Mouse (Mus musculus): ENCODE measurements at regions not wholly inside any gene's neighbourhood (a gene's known extent, or its start where the extent isn't known, plus 50 kb on each side); places are given as distances from the start of the nearest gene placed in this dataset.

GRCm38 (mm10) chr17:63003911-63004310, 122.8 kb upstream of the Efna5 start:
- peaks cover 4% of the 10 kb centered on the region; the same call in 1 of the 2 replicates for H3K4me1 ChIP-seq

GRCm38 (mm10) chr17:63002729-63003128, 121.6 kb upstream of the Efna5 start:
- WGBS, result 98% methylated on average over 4 of the region's 4 CpGs
- Histone ChIP-seq H3K27ac (replicated peaks) (no peak overlapping the region), H3K4me1 (no peaks in the 10 kb centered on the region), H3K4me3 (no peak overlapping the region), H3K27me3 (no peaks in the 10 kb centered on the region), H3K9me3 (no peaks in the 10 kb centered on the region), H3K36me3 (no peaks in the 10 kb centered on the region), H3K4me2 (replicated peaks) (no peak overlapping the region), H3K9ac (replicated peaks) (no peak overlapping the region)
- ATAC-seq (replicated peaks), result no peak

More at GRCm38 (mm10) chr17:63003911-63004310, 122.8 kb upstream of the Efna5 start:
- no peak overlapping the region for H3K4me2 ChIP-seq (replicated peaks)
- no peaks in the 10 kb centered on the region for H3K36me3 ChIP-seq
- H3K4me3 ChIP-seq, result no peak overlapping the region
- 91% methylated on average over 5 of the region's 5 CpGs for WGBS
- H3K27ac ChIP-seq (replicated peaks), result no peak overlapping the region
- ATAC-seq (replicated peaks), result no peak
- H3K9me3 ChIP-seq, result no peaks in the 10 kb centered on the region
- H3K27me3 ChIP-seq, result no peaks in the 10 kb centered on the region
- no peak overlapping the region for H3K9ac ChIP-seq (replicated peaks)

GRCm38 (mm10) chr17:63001898-63002297, 120.8 kb upstream of the Efna5 start:
- H3K36me3 ChIP-seq, result no peaks in the 10 kb centered on the region
- no peak overlapping the region for H3K4me2 ChIP-seq (replicated peaks)
- 75% methylated on average over 2 of the region's 2 CpGs for WGBS
- no peak overlapping the region for H3K4me3 ChIP-seq
- H3K27ac ChIP-seq (replicated peaks), result no peak overlapping the region
- H3K9ac ChIP-seq (replicated peaks), result no peak overlapping the region
- H3K27me3 ChIP-seq, result no peaks in the 10 kb centered on the region
- no peaks in the 10 kb centered on the region for H3K4me1 ChIP-seq
- H3K9me3 ChIP-seq, result no peaks in the 10 kb centered on the region
- ATAC-seq (replicated peaks), result no peak

GRCm38 (mm10) chr17:62997691-62998090, 116.6 kb upstream of the Efna5 start:
- Histone ChIP-seq H3K27me3 (no peaks in the 10 kb centered on the region), H3K9me3 (no peaks in the 10 kb centered on the region)

GRCm38 (mm10) chr17:62995316-62995715, 114.2 kb upstream of the Efna5 start:
- H3K9ac ChIP-seq (replicated peaks), result no peak overlapping the region
- no peak overlapping the region for H3K4me2 ChIP-seq (replicated peaks)
- 81% methylated on average over 3 of the region's 3 CpGs for WGBS
- ATAC-seq (replicated peaks), result no peak
- H3K9me3 ChIP-seq, result no peaks in the 10 kb centered on the region
- H3K36me3 ChIP-seq, result no peaks in the 10 kb centered on the region
- no peaks in the 10 kb centered on the region for H3K4me1 ChIP-seq
- no peak overlapping the region for H3K4me3 ChIP-seq
- H3K27me3 ChIP-seq, result no peaks in the 10 kb centered on the region
- no peak overlapping the region for H3K27ac ChIP-seq (replicated peaks)

More at GRCm38 (mm10) chr17:62997691-62998090, 116.6 kb upstream of the Efna5 start:
- Histone ChIP-seq H3K36me3 (no peaks in the 10 kb centered on the region), H3K9ac (replicated peaks) (no peak overlapping the region), H3K4me3 (no peak overlapping the region), H3K4me1 (no peaks in the 10 kb centered on the region), H3K4me2 (replicated peaks) (no peak overlapping the region), H3K27ac (replicated peaks) (no peak overlapping the region)
- WGBS, result 72% methylated on average over 5 of the region's 5 CpGs
- no peak for ATAC-seq (replicated peaks)

- 89% methylated on average over 2 of the region's 2 CpGs for WGBS
- H3K4me3 ChIP-seq, result no peak overlapping the region
- no peaks in the 10 kb centered on the region for H3K27me3 ChIP-seq
- no peak overlapping the region for H3K27ac ChIP-seq (replicated peaks)
- no peaks in the 10 kb centered on the region for H3K9me3 ChIP-seq
- no peaks in the 10 kb centered on the region for H3K4me1 ChIP-seq
- no peak overlapping the region for H3K9ac ChIP-seq (replicated peaks)
- no peak for ATAC-seq (replicated peaks)
- no peaks in the 10 kb centered on the region for H3K36me3 ChIP-seq
- no peak overlapping the region for H3K4me2 ChIP-seq (replicated peaks)
These were observed 111.9 kb upstream of the Efna5 start for GRCm38 (mm10) chr17:62992977-62993376.

GRCm38 (mm10) chr17:62986304-62986703, 105.2 kb upstream of the Efna5 start:
- Histone ChIP-seq H3K9me3 (no peaks in the 10 kb centered on the region), H3K27ac (replicated peaks) (no peak overlapping the region), H3K9ac (replicated peaks) (no peak overlapping the region), H3K27me3 (no peaks in the 10 kb centered on the region), H3K36me3 (no peaks in the 10 kb centered on the region), H3K4me2 (replicated peaks) (no peak overlapping the region), H3K4me3 (no peak overlapping the region), H3K4me1 (no peaks in the 10 kb centered on the region)
- ATAC-seq (replicated peaks), result no peak
- 92% methylated on average over 6 of the region's 6 CpGs for WGBS

GRCm38 (mm10) chr17:62980337-62980736, 99.2 kb upstream of the Efna5 start:
- Histone ChIP-seq H3K4me3 (no peak overlapping the region), H3K4me1 (0 out of 2 replicates have a peak, but pooled peaks cover 5% of the 10 kb centered on the region), H3K27ac (replicated peaks) (no peak overlapping the region), H3K9ac (replicated peaks) (no peak overlapping the region), H3K27me3 (no peaks in the 10 kb centered on the region), H3K4me2 (replicated peaks) (no peak overlapping the region), H3K9me3 (no peaks in the 10 kb centered on the region), H3K36me3 (no peaks in the 10 kb centered on the region)
- ATAC-seq (replicated peaks), result no peak
- WGBS, result 12% methylated on average over 3 of the region's 3 CpGs

GRCm38 (mm10) chr17:62977561-62977960, 96.4 kb upstream of the Efna5 start:
- no peak for ATAC-seq (replicated peaks)
- WGBS, result 61% methylated on average over 4 of the region's 4 CpGs
- H3K4me2 ChIP-seq (replicated peaks), result no peak overlapping the region
- no peak overlapping the region for H3K4me3 ChIP-seq
- no peak overlapping the region for H3K9ac ChIP-seq (replicated peaks)
- H3K9me3 ChIP-seq, result no peaks in the 10 kb centered on the region
- H3K4me1 ChIP-seq, result 0 out of 2 replicates have a peak, but pooled peaks cover 5% of the 10 kb centered on the region
- H3K27ac ChIP-seq (replicated peaks), result no peak overlapping the region
- no peaks in the 10 kb centered on the region for H3K27me3 ChIP-seq
- no peaks in the 10 kb centered on the region for H3K36me3 ChIP-seq

- H3K27me3 ChIP-seq, result no peaks in the 10 kb centered on the region
- H3K9me3 ChIP-seq, result no peaks in the 10 kb centered on the region
- H3K4me1 ChIP-seq, result 0 out of 2 replicates have a peak, but pooled peaks cover 5% of the 10 kb centered on the region
- WGBS, result 68% methylated on average over 4 of the region's 4 CpGs
- H3K4me3 ChIP-seq, result no peak overlapping the region
- H3K36me3 ChIP-seq, result no peaks in the 10 kb centered on the region
- no peak overlapping the region for H3K9ac ChIP-seq (replicated peaks)
- no peak overlapping the region for H3K27ac ChIP-seq (replicated peaks)
- no peak overlapping the region for H3K4me2 ChIP-seq (replicated peaks)
- no peak for ATAC-seq (replicated peaks)
These were observed 96.0 kb upstream of the Efna5 start for GRCm38 (mm10) chr17:62977136-62977535.

- ATAC-seq (replicated peaks), result no peak
- no peak overlapping the region for H3K4me2 ChIP-seq (replicated peaks)
These were observed 93.6 kb upstream of the Efna5 start for GRCm38 (mm10) chr17:62974627-62975279.

GRCm38 (mm10) chr17:62969025-62969424, 87.9 kb upstream of the Efna5 start:
- no peaks in the 10 kb centered on the region for H3K9me3 ChIP-seq
- no peaks in the 10 kb centered on the region for H3K36me3 ChIP-seq
- no peaks in the 10 kb centered on the region for H3K27me3 ChIP-seq
- ATAC-seq (replicated peaks), result no peak
- no peaks in the 10 kb centered on the region for H3K4me1 ChIP-seq
- no peak overlapping the region for H3K9ac ChIP-seq (replicated peaks)
- H3K4me3 ChIP-seq, result no peak overlapping the region
- WGBS, result 77% methylated on average over 6 of the region's 6 CpGs
- no peak overlapping the region for H3K27ac ChIP-seq (replicated peaks)
- no peak overlapping the region for H3K4me2 ChIP-seq (replicated peaks)

More at GRCm38 (mm10) chr17:62974627-62975279, 93.6 kb upstream of the Efna5 start:
- no peaks in the 10 kb centered on the region for H3K36me3 ChIP-seq
- no peak overlapping the region for H3K4me3 ChIP-seq
- H3K9me3 ChIP-seq, result no peaks in the 10 kb centered on the region
- H3K9ac ChIP-seq (replicated peaks), result no peak overlapping the region
- H3K4me1 ChIP-seq, result no peaks in the 10 kb centered on the region
- 37% methylated on average over 8 of the region's 8 CpGs for WGBS
- no peaks in the 10 kb centered on the region for H3K27me3 ChIP-seq
- no peak overlapping the region for H3K27ac ChIP-seq (replicated peaks)

- Histone ChIP-seq H3K9me3 (no peaks in the 10 kb centered on the region), H3K27ac (replicated peaks) (no peak overlapping the region), H3K4me3 (no peak overlapping the region), H3K27me3 (no peaks in the 10 kb centered on the region), H3K36me3 (no peaks in the 10 kb centered on the region), H3K4me1 (no peaks in the 10 kb centered on the region), H3K9ac (replicated peaks) (no peak overlapping the region), H3K4me2 (replicated peaks) (no peak overlapping the region)
- 83% methylated on average over 4 of the region's 4 CpGs for WGBS
- ATAC-seq (replicated peaks), result no peak
These were observed 82.7 kb upstream of the Efna5 start for GRCm38 (mm10) chr17:62963824-62964223.
